Mouse (Mus musculus) forebrain, embryonic 14.5 days (tissue): ENCODE measurements around the gene Psmg4. TPM values are rescaled to one million over a fixed set of nuclear protein-coding genes. Genes with fewer than 3 reads are reported as not detected.
A peak's percentile ranks its signal among the peaks of the same experiment; 100 is the strongest.

Experiments
- ATAC-seq: fragments of 200-750 bp; cut with Nextera tagmentation; 2 replicates; pipeline ENCODE4 v1.8.0; 2017; ENCODE audit warnings: mild to moderate bottlenecking, moderate library complexity
- DNase-seq: peaks from one replicate; pipeline ENCODE4 v3.0.0-alpha.2; 2015; ENCODE audit warnings: low spot score
- H3K27ac ChIP-seq: fragments of 300-500 bp; sonication (generic); 2 replicates; pipeline ENCODE4 v1.5.1; 2014; ENCODE audit warnings: low read depth, mild to moderate bottlenecking, control low read depth, low read length, moderate library complexity
- H3K27me3 ChIP-seq: fragments of 300-500 bp; sonication (generic); replicated peaks from 2 replicates; pipeline ENCODE4 v1.6.1; 2014; ENCODE audit warnings: low read length, control low read depth, mixed read lengths; ENCODE audit not compliant: control insufficient read depth, insufficient read depth
- H3K36me3 ChIP-seq: fragments of 300-500 bp; sonication (generic); 2 replicates; pipeline ENCODE4 v1.6.1; 2014; ENCODE audit warnings: low read length, control low read depth; ENCODE audit not compliant: control insufficient read depth, insufficient read depth
- H3K4me1 ChIP-seq: fragments of 300-500 bp; sonication (generic); 2 replicates; pipeline ENCODE4 v1.6.1; 2014; ENCODE audit warnings: antibody characterized with exemption, low read length, control low read depth; ENCODE audit not compliant: control insufficient read depth, insufficient read depth
- H3K4me2 ChIP-seq: fragments of 300-500 bp; sonication (generic); 2 replicates; pipeline ENCODE4 v1.6.1; 2014; ENCODE audit warnings: mild to moderate bottlenecking, control low read depth, low read length
- H3K4me3 ChIP-seq: fragments of 300-500 bp; sonication (generic); 2 replicates; pipeline ENCODE4 v1.5.1; 2014; ENCODE audit warnings: low read depth, low read length, control low read depth
- H3K9ac ChIP-seq: fragments of 300-500 bp; sonication (generic); 2 replicates; pipeline ENCODE4 v1.6.1; 2014; ENCODE audit warnings: mild to moderate bottlenecking, low read length, control low read depth, moderate library complexity
- H3K9me3 ChIP-seq: fragments of 300-500 bp; sonication (generic); replicated peaks from 2 replicates; pipeline ENCODE4 v1.6.1; 2016; ENCODE audit warnings: low read length, control low read depth, mixed read lengths; ENCODE audit not compliant: control insufficient read depth
- WGBS: fragments of 180-500 bp; shearing (Covaris S2); extraction: QIAGEN DNeasy Blood & Tissue Kit; methylation state at CpG from one replicate; pipeline ENCODE4 v1.1.7; 2014; 5-methylcytosine and 5-hydroxymethylcytosine counted together
- polyA plus RNA-seq: library from polyadenylated mRNA; unstranded; fragments of >200 nt; fragmentation: Nextera tagmentation; extraction: Ambion mirVana; gene quantifications from 2 replicates; pipeline ENCODE4 v1.2.1, GENCODE M21; 2014

Psmg4 gene
- polyA plus RNA-seq, 1 experiment from 2014 or later, result 113 TPM

DNA sequence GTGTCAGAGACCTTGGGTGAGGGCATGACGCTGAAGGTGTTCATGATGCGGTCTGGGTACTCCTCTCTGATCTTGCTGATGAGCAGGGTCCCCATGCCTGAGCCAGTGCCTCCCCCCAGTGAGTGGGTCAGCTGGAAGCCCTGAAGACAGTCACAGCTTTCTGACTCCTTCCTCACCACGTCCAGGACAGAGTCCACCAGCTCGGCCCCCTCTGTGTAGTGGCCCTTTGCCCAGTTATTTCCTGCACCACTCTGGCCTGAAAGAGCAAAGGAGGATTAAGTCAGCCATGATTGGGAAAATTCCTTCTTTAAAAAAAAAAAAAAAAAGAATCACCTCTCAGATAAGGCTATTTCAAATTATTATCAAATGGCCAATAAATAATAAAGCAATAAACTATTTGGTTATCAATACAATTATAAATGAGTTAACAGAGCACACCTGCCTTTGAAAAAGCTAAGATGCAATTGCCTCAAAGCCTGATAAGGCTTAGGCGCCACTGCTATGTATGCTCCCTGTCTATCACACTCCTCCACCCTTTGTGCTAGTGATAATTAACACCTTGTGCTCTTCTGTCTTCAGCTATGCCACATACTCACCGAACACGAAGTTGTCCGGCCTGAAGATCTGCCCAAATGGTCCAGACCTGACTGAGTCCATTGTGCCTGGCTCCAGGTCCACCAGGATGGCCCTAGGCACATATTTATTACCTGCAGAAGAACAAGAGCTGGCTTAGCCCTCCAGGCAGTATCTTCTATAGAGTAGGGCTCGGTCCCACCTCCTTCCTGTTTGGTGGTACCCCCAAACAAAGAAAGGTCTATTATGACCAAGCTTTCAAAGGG, 34.3 kb upstream of the Psmg4 start:
- Histone ChIP-seq H3K4me3 (peak overlapping the region; percentile 91), H3K4me1 (peaks cover 33% of the 10 kb centered on the region), H3K9ac (peak overlapping the region; percentile 99), H3K27ac (peak overlapping the region; percentile 100), H3K4me2 (peak overlapping the region; percentile 94), H3K9me3 (no peaks in the 10 kb centered on the region), H3K27me3 (no peaks in the 10 kb centered on the region), H3K36me3 (peaks cover 43% of the 10 kb centered on the region)
- 34% methylated on average over 9 of the region's 9 CpGs for WGBS
- DNase-seq, result peak; percentile 34
- no peak for ATAC-seq

DNA sequence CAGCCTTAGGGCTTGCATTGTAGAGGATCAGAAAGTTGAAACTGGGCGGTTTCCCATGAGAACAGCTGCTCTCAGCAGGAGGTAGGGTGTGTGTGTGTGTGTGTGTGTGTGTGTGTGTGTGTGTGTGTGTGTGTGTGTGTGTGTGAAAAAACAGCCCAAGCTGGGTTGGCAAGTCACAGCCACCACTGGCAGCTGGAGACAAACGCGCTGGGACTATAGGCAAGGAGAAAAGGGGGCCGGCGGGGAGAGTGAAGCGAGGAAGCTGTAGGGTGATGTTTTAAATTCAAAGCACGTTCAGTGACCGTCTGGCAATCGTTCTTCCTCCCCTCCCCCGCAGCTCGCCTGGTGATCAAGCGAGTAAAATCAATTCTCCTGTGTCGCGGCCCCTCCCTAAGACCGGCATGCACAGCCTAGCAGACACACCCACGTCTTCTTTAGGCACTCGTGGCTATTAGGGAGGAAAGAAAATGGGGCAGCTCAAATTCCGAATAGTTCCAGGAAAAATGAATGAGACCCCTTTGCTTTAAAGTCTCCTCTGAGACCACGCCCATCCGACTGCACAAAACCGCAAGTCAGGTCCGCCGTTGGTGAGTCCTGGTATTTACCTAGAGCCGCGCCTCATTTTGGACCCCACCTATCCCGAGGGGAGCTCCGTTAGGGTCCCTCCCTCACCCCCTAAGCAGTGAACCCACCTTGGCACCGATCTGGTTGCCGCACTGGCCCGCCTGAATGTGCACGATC, 33.1 kb upstream of the Psmg4 start:
- peak; percentile 92 for DNase-seq
- Histone ChIP-seq H3K27ac (peak overlapping the region; percentile 100), H3K4me1 (peaks cover 26% of the 10 kb centered on the region), H3K9me3 (no peaks in the 10 kb centered on the region), H3K4me2 (peak overlapping the region; percentile 94), H3K27me3 (no peaks in the 10 kb centered on the region), H3K4me3 (peak overlapping the region; percentile 91), H3K36me3 (peaks cover 31% of the 10 kb centered on the region), H3K9ac (peak overlapping the region; percentile 99)
- WGBS, result under 1% methylated on average over 28 of the region's 31 CpGs
- peak; percentile 2 for ATAC-seq

DNA sequence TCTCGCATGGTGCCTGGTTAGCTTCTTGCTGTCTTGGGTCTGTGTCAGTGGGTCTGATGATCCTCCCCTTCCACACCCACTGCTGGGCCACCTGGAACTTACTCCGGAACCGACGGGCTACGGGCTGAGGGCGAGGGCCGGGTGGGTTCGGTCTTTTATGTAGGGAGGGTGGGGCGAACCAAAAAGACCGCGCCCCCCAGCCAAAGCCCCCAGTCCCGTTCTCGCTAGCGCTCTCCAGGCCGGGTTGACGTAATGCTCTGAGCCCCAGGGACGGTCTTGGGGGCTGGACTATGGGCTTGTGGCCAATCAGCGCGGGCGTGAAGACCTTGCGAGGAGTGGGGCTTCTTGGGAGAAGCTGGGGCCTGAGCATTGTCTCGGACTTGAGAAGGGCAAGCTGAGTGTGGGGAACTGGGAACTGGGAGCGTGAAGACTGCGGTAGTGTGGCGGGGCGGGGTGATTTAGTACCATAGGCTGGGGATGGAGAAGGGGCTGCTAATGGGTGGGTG, 32.5 kb upstream of the Psmg4 start, which contains the start of gene Tubb2b:
Tubb2b (minus strand) TSS at position 241 of the 506 bp plus-strand sequence.
- peak within 1 kb of the TSS; percentile 99 for H3K9ac ChIP-seq
- no peaks in the 10 kb centered on the region for H3K27me3 ChIP-seq
- WGBS, result under 1% methylated on average over 26 of the region's 26 CpGs
- H3K4me2 ChIP-seq, result peak within 1 kb of the TSS; percentile 94
- DNase-seq (peak; percentile 99), ATAC-seq (peak; percentile 92)
- peak within 1 kb of the TSS; percentile 100 for H3K27ac ChIP-seq
- peaks cover 25% of the 10 kb centered on the region for H3K36me3 ChIP-seq
- H3K4me3 ChIP-seq, result peak within 1 kb of the TSS; percentile 91
- no peaks in the 10 kb centered on the region for H3K9me3 ChIP-seq
- H3K4me1 ChIP-seq, result peaks cover 22% of the 10 kb centered on the region

DNA sequence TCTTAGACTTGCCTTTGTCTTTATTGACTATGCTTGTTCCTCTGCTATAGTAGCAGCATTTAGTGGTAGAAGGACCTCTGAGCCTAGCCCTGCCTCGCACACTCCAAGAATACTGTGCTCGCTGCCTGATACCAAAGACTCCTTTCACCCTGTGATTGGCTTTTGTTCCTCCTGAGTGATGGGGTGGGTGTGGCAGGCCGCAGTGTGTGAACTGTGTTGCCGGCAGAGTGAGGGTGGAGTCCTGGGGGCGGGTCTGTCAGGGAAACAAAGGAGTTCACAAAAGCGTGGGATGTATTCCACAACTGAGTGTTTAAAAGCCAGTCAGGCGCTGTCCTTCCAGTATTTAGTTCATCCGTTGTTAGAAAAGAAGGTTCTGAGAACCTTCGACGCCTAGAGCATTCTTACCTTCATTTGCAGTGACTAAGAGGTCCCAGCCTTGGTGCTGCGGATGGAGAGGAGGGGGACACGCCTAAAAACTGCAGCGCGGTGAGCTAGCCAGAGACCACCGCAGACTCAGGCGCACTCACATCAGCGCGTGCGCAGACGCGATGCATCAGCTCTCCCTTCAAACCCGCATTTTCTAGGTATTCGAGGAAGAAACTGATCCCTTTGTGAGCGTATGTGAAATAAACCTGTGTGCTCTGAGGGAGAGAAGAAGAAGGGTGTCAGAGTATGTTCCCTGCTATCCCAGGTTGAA, 31.6 kb upstream of the Psmg4 start:
- Histone ChIP-seq H3K9me3 (no peaks in the 10 kb centered on the region), H3K36me3 (peaks cover 17% of the 10 kb centered on the region; the same call in 1 of the 2 replicates), H3K4me1 (peaks cover 16% of the 10 kb centered on the region), H3K27me3 (no peaks in the 10 kb centered on the region), H3K27ac (peak overlapping the region; percentile 100), H3K4me2 (peak overlapping the region; percentile 94), H3K4me3 (peak overlapping the region; percentile 91), H3K9ac (peak overlapping the region; percentile 99)
- ATAC-seq, result peak; percentile 70
- WGBS, result under 1% methylated on average over 24 of the region's 24 CpGs
- DNase-seq, result peak; percentile 95

DNA sequence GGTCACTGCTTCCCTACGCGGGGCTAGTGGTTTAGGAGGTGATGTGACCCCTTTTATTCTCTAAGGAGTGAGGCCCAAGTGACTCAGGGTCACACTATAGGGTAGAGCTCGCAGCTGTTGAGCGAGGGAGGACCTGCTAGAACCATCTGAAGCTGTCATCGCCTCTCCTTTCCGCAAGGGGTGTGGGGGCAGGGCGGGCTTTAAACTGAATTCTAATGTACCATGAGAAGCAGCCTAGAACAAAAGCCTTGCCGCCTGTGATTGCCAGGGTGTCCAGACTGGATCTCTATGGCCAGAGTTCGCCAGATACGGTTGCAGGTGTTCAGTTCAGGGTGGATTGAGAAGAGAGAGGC, 31.1 kb upstream of the Psmg4 start:
- DNase-seq (peak; percentile 95), ATAC-seq (peak; percentile 27)
- no peaks in the 10 kb centered on the region for H3K9me3 ChIP-seq
- H3K36me3 ChIP-seq, result peaks cover 13% of the 10 kb centered on the region; the same call in 1 of the 2 replicates
- peak overlapping the region; percentile 91 for H3K4me3 ChIP-seq
- no peaks in the 10 kb centered on the region for H3K27me3 ChIP-seq
- peak overlapping the region; percentile 100 for H3K27ac ChIP-seq
- H3K4me1 ChIP-seq, result peaks cover 20% of the 10 kb centered on the region
- H3K9ac ChIP-seq, result peak overlapping the region; percentile 99
- H3K4me2 ChIP-seq, result peak overlapping the region; percentile 94
- WGBS, result under 1% methylated on average over 10 of the region's 10 CpGs

DNA sequence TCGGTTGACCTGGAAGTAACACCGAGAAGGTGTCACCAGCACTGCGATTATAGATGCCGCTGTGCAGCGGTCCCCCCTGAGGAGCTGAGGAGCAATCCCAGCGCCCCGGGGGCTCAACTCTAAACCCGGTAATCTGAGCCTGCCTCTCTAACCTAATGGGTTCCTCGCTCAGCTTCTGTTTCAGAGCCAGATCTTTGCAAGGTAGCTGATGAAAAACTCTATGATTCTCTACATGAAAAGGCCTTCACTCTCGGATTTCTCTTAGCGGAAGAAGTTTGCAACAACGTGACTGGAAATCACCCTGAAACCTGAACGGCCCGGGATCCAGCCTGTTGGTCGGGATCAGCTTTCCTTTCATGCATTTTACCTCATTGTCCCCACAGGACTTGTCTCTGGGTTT, 30.5 kb upstream of the Psmg4 start:
- H3K4me2 ChIP-seq, result peak overlapping the region; percentile 94
- H3K27ac ChIP-seq, result peak overlapping the region; percentile 100
- H3K4me3 ChIP-seq, result peak overlapping the region; percentile 91
- ATAC-seq (no peak), DNase-seq (peak; percentile 60)
- H3K9me3 ChIP-seq, result no peaks in the 10 kb centered on the region
- H3K4me1 ChIP-seq, result peaks cover 25% of the 10 kb centered on the region
- H3K36me3 ChIP-seq, result peaks cover 10% of the 10 kb centered on the region; the same call in 1 of the 2 replicates
- H3K9ac ChIP-seq, result peak overlapping the region; percentile 99
- under 1% methylated on average over 15 of the region's 15 CpGs for WGBS
- H3K27me3 ChIP-seq, result no peaks in the 10 kb centered on the region

DNA sequence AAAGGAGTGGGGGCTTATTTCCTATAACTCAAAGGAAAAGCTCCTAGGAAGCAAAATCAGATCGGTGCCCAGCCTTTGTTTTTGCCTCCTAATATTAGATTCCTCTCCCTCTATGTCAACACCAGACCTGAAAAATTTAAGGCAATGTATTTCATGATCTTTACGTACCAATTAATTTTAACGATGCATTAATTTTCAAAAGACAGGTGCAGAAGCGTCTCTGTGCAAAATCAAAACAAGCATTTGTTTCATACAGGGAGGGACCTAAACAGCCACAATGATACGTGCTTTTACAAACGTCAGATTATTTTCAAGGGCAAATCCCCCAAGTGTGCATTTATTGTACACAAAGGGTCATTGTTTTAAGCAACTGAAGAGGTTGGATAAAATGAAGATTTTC, 29.9 kb upstream of the Psmg4 start:
- no peak for ATAC-seq
- peak overlapping the region; percentile 91 for H3K4me3 ChIP-seq
- no peaks in the 10 kb centered on the region for H3K27me3 ChIP-seq
- peak; percentile 47 for DNase-seq
- H3K27ac ChIP-seq, result peak overlapping the region; percentile 100
- peak overlapping the region; percentile 94 for H3K4me2 ChIP-seq
- H3K36me3 ChIP-seq, result peaks cover 9% of the 10 kb centered on the region; the same call in 1 of the 2 replicates
- peaks cover 25% of the 10 kb centered on the region for H3K4me1 ChIP-seq
- 2% methylated on average over 6 of the region's 6 CpGs for WGBS
- H3K9me3 ChIP-seq, result no peaks in the 10 kb centered on the region
- H3K9ac ChIP-seq, result peak overlapping the region; percentile 99

DNA sequence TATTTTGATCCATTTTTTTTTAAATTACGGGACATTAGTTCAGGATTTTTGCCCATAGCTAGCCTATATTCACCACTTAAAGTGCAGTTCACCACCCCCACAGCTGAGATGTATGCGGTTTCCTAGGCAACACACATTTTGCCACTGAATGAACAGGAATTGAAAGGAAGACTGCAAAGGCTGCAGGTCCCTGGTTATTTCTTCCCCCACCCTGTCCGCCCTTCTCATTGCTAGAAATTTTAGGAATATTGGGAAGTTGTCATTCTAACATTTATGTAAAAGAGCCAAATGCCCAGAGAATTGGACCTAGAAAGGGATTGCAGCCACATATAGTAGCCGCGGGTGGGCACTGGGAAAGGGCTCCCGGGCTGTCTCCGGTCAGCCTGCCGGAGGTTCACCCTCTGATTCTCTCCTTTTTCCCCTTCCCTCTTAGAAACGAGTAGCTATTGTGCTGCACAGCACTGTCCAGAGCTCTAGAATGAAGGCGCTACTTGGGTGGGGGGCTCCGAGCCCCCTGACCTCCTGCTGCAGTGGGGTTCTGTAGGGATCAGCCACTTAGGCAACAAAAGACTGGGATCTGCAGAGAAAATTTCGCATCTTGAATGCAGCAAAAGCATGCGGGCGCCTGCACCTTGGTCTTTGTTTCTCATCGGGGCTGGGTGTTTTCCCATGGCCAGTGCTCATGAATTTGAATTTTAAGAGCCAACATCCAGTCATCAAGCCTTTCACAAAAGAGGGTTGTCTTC, 29.3 kb upstream of the Psmg4 start:
- WGBS, result under 1% methylated on average over 15 of the region's 15 CpGs
- Histone ChIP-seq H3K4me3 (peak overlapping the region; percentile 91), H3K9ac (peak overlapping the region; percentile 99), H3K27ac (peak overlapping the region; percentile 100), H3K27me3 (no peaks in the 10 kb centered on the region), H3K36me3 (peaks cover 6% of the 10 kb centered on the region; the same call in 1 of the 2 replicates), H3K9me3 (no peaks in the 10 kb centered on the region), H3K4me2 (peak overlapping the region; percentile 94), H3K4me1 (peaks cover 25% of the 10 kb centered on the region)
- DNase-seq, result peak; percentile 92
- ATAC-seq, result no peak
